Mouse (Mus musculus) midbrain, embryonic 11.5 days (tissue): ENCODE results near the gene Olfr508. TPM values are rescaled to one million over a fixed set of nuclear protein-coding genes. Genes with fewer than 3 reads are reported as not detected.

Experiments
- ATAC-seq: fragments of 200-750 bp; cut with Nextera tagmentation; 2 replicates; pipeline ENCODE4 v1.8.0; 2017; ENCODE audit warnings: moderate TSS enrichment, moderate library complexity; ENCODE audit not compliant: low FRiP score
- DNase-seq: peaks from one replicate; pipeline ENCODE4 v3.0.0; 2015; ENCODE audit warnings: low spot score; ENCODE audit errors: missing footprints
- H3K27ac ChIP-seq: fragments of 300-500 bp; sonication (generic); 2 replicates; pipeline ENCODE4 v1.5.1; 2014; ENCODE audit warnings: low read depth, low read length
- H3K27me3 ChIP-seq: fragments of 300-500 bp; sonication (generic); 2 replicates; pipeline ENCODE4 v1.6.1; 2014; ENCODE audit warnings: mild to moderate bottlenecking, low read length, moderate library complexity, mixed read lengths; ENCODE audit not compliant: control insufficient read depth, insufficient read depth
- H3K36me3 ChIP-seq: fragments of 300-500 bp; sonication (generic); 2 replicates; pipeline ENCODE4 v1.6.1; 2014; ENCODE audit warnings: mild to moderate bottlenecking, low read length, moderate library complexity, mixed read lengths; ENCODE audit not compliant: control insufficient read depth, insufficient read depth
- H3K4me1 ChIP-seq: fragments of 300-500 bp; sonication (generic); 2 replicates; pipeline ENCODE4 v1.6.1; 2014; ENCODE audit warnings: low read length; ENCODE audit not compliant: control insufficient read depth, insufficient read depth
- H3K4me2 ChIP-seq: fragments of 300-500 bp; sonication (generic); 2 replicates; pipeline ENCODE4 v1.6.1; 2014; ENCODE audit warnings: mild to moderate bottlenecking, moderate library complexity
- H3K4me3 ChIP-seq: fragments of 300-500 bp; sonication (generic); 2 replicates; pipeline ENCODE4 v1.5.1; 2014; ENCODE audit warnings: low read depth, low read length
- H3K9ac ChIP-seq: fragments of 300-500 bp; sonication (generic); 2 replicates; pipeline ENCODE4 v1.6.1; 2014; ENCODE audit warnings: low read length
- H3K9me3 ChIP-seq: fragments of 300-500 bp; sonication (generic); 2 replicates; pipeline ENCODE4 v1.6.1; 2016; ENCODE audit warnings: low read length; ENCODE audit not compliant: control insufficient read depth
- WGBS: fragments of 180-500 bp; shearing (Covaris S2); extraction: QIAGEN DNeasy Blood & Tissue Kit; methylation state at CpG from one replicate; pipeline ENCODE4 v1.1.7; 2014; 5-methylcytosine and 5-hydroxymethylcytosine counted together
- polyA plus RNA-seq: library from polyadenylated mRNA; unstranded; fragments of >200 nt; fragmentation: Nextera tagmentation; extraction: Ambion mirVana; gene quantifications from 2 replicates; pipeline ENCODE4 v1.2.1, GENCODE M21; 2014

The Olfr508 gene
- polyA plus RNA-seq, 1 experiment from 2014 or later: not detected

GRCm38 (mm10) chr7:108666118-108666517, 36.3 kb downstream of the Olfr508 start, which contains the start of gene Olfr510:
Gene Olfr510 (plus strand): TSS chr7:108666418.
- DNase-seq (no peak), ATAC-seq (no peak)
- H3K9me3 ChIP-seq: no peaks in the 10 kb centered on the region

GRCm38 (mm10) chr7:108671058-108671457, 41.3 kb downstream of the Olfr508 start:
- no peaks in the 10 kb centered on the region for H3K4me1 ChIP-seq
- DNase-seq: no peak
- WGBS: 76% methylated on average over 1 of the region's 1 CpGs
- H3K27me3 ChIP-seq: no peaks in the 10 kb centered on the region
- no peak overlapping the region for H3K4me2 ChIP-seq
- no peak overlapping the region for H3K9ac ChIP-seq
- H3K27ac ChIP-seq: no peak overlapping the region
- no peak for ATAC-seq
- H3K36me3 ChIP-seq: no peaks in the 10 kb centered on the region
- H3K4me3 ChIP-seq: no peak overlapping the region
- H3K9me3 ChIP-seq: no peaks in the 10 kb centered on the region

More at GRCm38 (mm10) chr7:108666118-108666517, 36.3 kb downstream of the Olfr508 start, which contains the start of gene Olfr510:
- 87% methylated on average over 1 of the region's 1 CpGs for WGBS
- Histone ChIP-seq H3K27ac (no peak within 1 kb of the TSS), H3K4me1 (no peaks in the 10 kb centered on the region), H3K4me2 (no peak within 1 kb of the TSS), H3K9ac (no peak within 1 kb of the TSS), H3K36me3 (no peaks in the 10 kb centered on the region), H3K4me3 (no peak within 1 kb of the TSS), H3K27me3 (no peaks in the 10 kb centered on the region)

- Histone ChIP-seq H3K9ac (no peak overlapping the region), H3K4me3 (no peak overlapping the region), H3K27ac (no peak overlapping the region), H3K36me3 (no peaks in the 10 kb centered on the region), H3K4me1 (no peaks in the 10 kb centered on the region), H3K4me2 (no peak overlapping the region), H3K9me3 (no peaks in the 10 kb centered on the region), H3K27me3 (no peaks in the 10 kb centered on the region)
- DNase-seq (no peak), ATAC-seq (no peak)
- WGBS: 85% methylated on average over 4 of the region's 4 CpGs
Measured at GRCm38 (mm10) chr7:108678886-108679285, 49.1 kb downstream of the Olfr508 start.

Other genes with a start within 250 kb of the Olfr508 start
- not detected in 2 replicates for gene Olfr495, start 236.8 kb upstream of the Olfr508 start, polyA plus RNA-seq
- gene Olfr497, start 209.6 kb upstream of the Olfr508 start, polyA plus RNA-seq: not detected in 2 replicates
- not detected in 2 replicates for gene Olfr498, start 164.7 kb upstream of the Olfr508 start, polyA plus RNA-seq
- not detected in 2 replicates for gene Olfr502, start 104.9 kb upstream of the Olfr508 start, polyA plus RNA-seq
- not detected in 2 replicates for gene Olfr503, start 85.5 kb upstream of the Olfr508 start, polyA plus RNA-seq
- gene Olfr504, start 64.2 kb upstream of the Olfr508 start, polyA plus RNA-seq: not detected in 2 replicates
- not detected in 2 replicates for gene Olfr506, start 19.2 kb upstream of the Olfr508 start, polyA plus RNA-seq
- gene Olfr507, start 8.2 kb upstream of the Olfr508 start, polyA plus RNA-seq: not detected in 2 replicates
- gene Olfr509, start 21.9 kb downstream of the Olfr508 start, polyA plus RNA-seq: not detected in 2 replicates
- not detected in 2 replicates for gene Olfr510, start 36.4 kb downstream of the Olfr508 start, polyA plus RNA-seq
- not detected in 2 replicates for gene Olfr512, start 83.3 kb downstream of the Olfr508 start, polyA plus RNA-seq
- gene Olfr513, start 121.0 kb downstream of the Olfr508 start, polyA plus RNA-seq: not detected in 2 replicates
- not detected in 2 replicates for gene Olfr514, start 196.0 kb downstream of the Olfr508 start, polyA plus RNA-seq
- gene Olfr516, start 220.5 kb downstream of the Olfr508 start, polyA plus RNA-seq: not detected in 2 replicates
- gene Olfr517, start 242.4 kb downstream of the Olfr508 start, polyA plus RNA-seq: not detected in 2 replicates